8 mouse cellular contexts compared by ENCODE assay signal in the genomic region with DNA sequence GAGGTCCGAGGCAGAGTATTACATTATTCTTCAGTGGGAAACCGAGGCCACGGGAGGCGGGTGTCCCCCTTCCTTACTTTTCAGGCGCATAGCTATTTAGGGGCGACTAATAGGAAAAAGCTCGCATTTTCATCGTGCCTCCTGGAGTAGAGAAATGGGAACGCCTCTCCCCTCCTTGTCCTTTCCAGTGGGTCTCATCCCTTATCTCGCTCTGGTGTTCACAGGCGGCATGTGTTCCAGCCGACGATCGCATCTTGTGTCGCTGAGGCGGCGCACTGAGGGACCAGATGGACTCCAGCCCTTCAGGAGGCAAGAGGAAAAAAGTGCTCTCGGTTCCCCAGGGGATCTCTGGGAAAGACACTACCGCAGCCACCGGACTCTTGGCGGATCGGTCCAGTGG. TPM values are rescaled to one million over a fixed set of nuclear protein-coding genes. Genes with fewer than 3 reads are reported as not detected.
A peak's percentile ranks its signal among the peaks of the same experiment; 100 is the strongest.
DNase-seq lines count a peak whose midpoint lies in the region; ATAC-seq and TF ChIP-seq lines count a peak whose summit lies in the region.

No protein-coding gene starts in this region.

- no peaks in the 10 kb centered on the region for H3K36me3 ChIP-seq in erythroblast, embryonic 14.5 days (ENCODE audit: control insufficient read depth)
- H3K36me3 ChIP-seq in E14TG2a.4 (ENCODE audit: insufficient read depth, low read length): peaks cover 7% of the 10 kb centered on the region; the same call in 1 of the 2 replicates

- TF ChIP-seq CTCF in E14TG2a.4 (conservative IDR thresholded peaks at IDR 0.05; ENCODE audit: low read length): no peak

- no peak for ATAC-seq in erythroblast, adult 5-6 weeks (replicated peaks; ENCODE audit: low FRiP score, poor library complexity, severe bottlenecking)

- H3K4me3 ChIP-seq in erythroblast, embryonic 14.5 days (replicated peaks): peak overlapping the region; percentile 75
- H3K4me3 ChIP-seq in E14TG2a.4 (replicated peaks; ENCODE audit: low read length): peak overlapping the region; percentile 86

- H3K9me3 ChIP-seq in erythroblast, embryonic 14.5 days (ENCODE audit: control insufficient read depth, low read length): no peaks in the 10 kb centered on the region
- no peaks in the 10 kb centered on the region for H3K9me3 ChIP-seq in E14TG2a.4 (ENCODE audit: low read length)

- H3K4me1 ChIP-seq in erythroblast, embryonic 14.5 days (ENCODE audit: control insufficient read depth): peaks cover 70% of the 10 kb centered on the region
- H3K4me1 ChIP-seq in E14TG2a.4 (replicated peaks; ENCODE audit: low read depth, low read length): peaks cover 87% of the 10 kb centered on the region

- DNase-seq in cerebellum, postnatal 36 days: peak; percentile 37 to 40
- peak; percentile 46 for DNase-seq in heart, postnatal 10 days
- DNase-seq in liver: peak; percentile 79
- peak; percentile 63 for DNase-seq in retina, embryonic 14.5 days (ENCODE audit: low spot score)
- DNase-seq in yolk sac, embryonic 10.5 days (ENCODE audit: low spot score): no peak

- peaks cover 60% of the 10 kb centered on the region for H3K27me3 ChIP-seq in erythroblast, embryonic 14.5 days (ENCODE audit: control insufficient read depth)
- peaks cover 8% of the 10 kb centered on the region for H3K27me3 ChIP-seq in E14TG2a.4 (ENCODE audit: insufficient read depth, low read length)

- intact Hi-C loops in heart, postnatal 10 days (cut with DNase I): no loop called here

RNA-seq across cellular contexts. Expression of a gene that starts 0.7 kb away (rescaled TPM):
- 0.75 and 1.2 TPM in 2 replicates for polyA plus RNA-seq in erythroblast, embryonic 14.5 days (2012)
- total RNA-seq in erythroblast, adult 5-6 weeks (2015; ENCODE audit: low replicate concordance): 3.6 TPM in 1 of 2 replicates, not detected in the other
- 3.7 and 4.5 TPM in 2 replicates for total RNA-seq in erythroblast, adult 5-6 weeks (2017; ENCODE audit: low replicate concordance)
- 10 to 100 TPM; 72.9 to 84.2 TPM for total RNA-seq in heart, postnatal 10 days (2021)

RNA-seq across cellular contexts. Expression of a gene that starts 17.2 kb away (rescaled TPM):
- not detected in 2 replicates for polyA plus RNA-seq in erythroblast, embryonic 14.5 days (2012)
- not detected in 2 replicates for total RNA-seq in erythroblast, adult 5-6 weeks (2015; ENCODE audit: low replicate concordance)
- total RNA-seq in erythroblast, adult 5-6 weeks (2017; ENCODE audit: low replicate concordance): not detected in 2 replicates
- total RNA-seq in heart, postnatal 10 days (2021): 10 to 100 TPM; 17.9 to 22.4 TPM

RNA-seq across cellular contexts. Expression of a gene that starts 49.9 kb away (rescaled TPM):
- polyA plus RNA-seq in erythroblast, embryonic 14.5 days (2012): 0.19 and 0.30 TPM in 2 replicates
- total RNA-seq in erythroblast, adult 5-6 weeks (2015; ENCODE audit: low replicate concordance): 2.3 TPM in 1 of 2 replicates, not detected in the other
- 1.4 and 3.2 TPM in 2 replicates for total RNA-seq in erythroblast, adult 5-6 weeks (2017; ENCODE audit: low replicate concordance)
- total RNA-seq in heart, postnatal 10 days (2021): 10 to 100 TPM; 17.8 to 19.1 TPM

Comparison
In these comparisons a context has a peak if more than half of its experiments do, and no peak if none do; other contexts are left out.
1. RNA of a gene that starts 0.7 kb away (total RNA-seq): 72.9 to 84.2 TPM in heart, postnatal 10 days; 3.6 to 4.5 TPM in erythroblast, adult 5-6 weeks; every median in the first group is over 10 times any median in the second.
2. RNA of a gene that starts 17.2 kb away (total RNA-seq): 17.9 to 22.4 TPM in heart, postnatal 10 days; not detected in erythroblast, adult 5-6 weeks; every median in the first group is over 4 times any median in the second.
3. RNA of a gene that starts 49.9 kb away (total RNA-seq): 17.8 to 19.1 TPM in heart, postnatal 10 days; 1.4 to 3.2 TPM in erythroblast, adult 5-6 weeks; every median in the first group is over 4 times any median in the second.